Mouse (Mus musculus) lung, embryonic 14.5 days (tissue): ENCODE measurements at regions not wholly inside any gene's neighbourhood (a gene's known extent, or its start where the extent isn't known, plus 50 kb on each side); places are given as distances from the start of the nearest gene placed in this dataset.

Source experiments
- ATAC-seq: fragments of 200-750 bp; cut with Nextera tagmentation; 2 replicates; pipeline ENCODE4 v1.8.0; 2017; ENCODE audit warnings: mild to moderate bottlenecking, moderate TSS enrichment, moderate library complexity; ENCODE audit not compliant: insufficient read depth
- DNase-seq: peaks from one replicate; pipeline ENCODE4 v3.0.0-alpha.2; 2015
- H3K27ac ChIP-seq: fragments of 300-500 bp; sonication (generic); 2 replicates; pipeline ENCODE4 v1.5.1; 2014; ENCODE audit warnings: low read depth, mild to moderate bottlenecking, moderate library complexity
- H3K27me3 ChIP-seq: fragments of 300-500 bp; sonication (generic); 2 replicates; pipeline ENCODE4 v1.6.1; 2014; ENCODE audit warnings: low read length, control low read depth; ENCODE audit not compliant: insufficient read depth
- H3K36me3 ChIP-seq: fragments of 300-500 bp; sonication (generic); 2 replicates; pipeline ENCODE4 v1.6.1; 2014; ENCODE audit warnings: control low read depth; ENCODE audit not compliant: insufficient read depth
- H3K4me1 ChIP-seq: fragments of 300-500 bp; sonication (generic); 2 replicates; pipeline ENCODE4 v1.6.1; 2014; ENCODE audit warnings: antibody characterized with exemption, control low read depth; ENCODE audit not compliant: insufficient read depth
- H3K4me2 ChIP-seq: fragments of 300-500 bp; sonication (generic); 2 replicates; pipeline ENCODE4 v1.6.1; 2014; ENCODE audit warnings: mild to moderate bottlenecking
- H3K4me3 ChIP-seq: fragments of 300-500 bp; sonication (generic); 2 replicates; pipeline ENCODE4 v1.5.1; 2014; ENCODE audit warnings: low read depth, low read length
- H3K9ac ChIP-seq: fragments of 300-500 bp; sonication (generic); 2 replicates; pipeline ENCODE4 v1.6.1; 2014
- H3K9me3 ChIP-seq: fragments of 300-500 bp; sonication (generic); 2 replicates; pipeline ENCODE4 v1.6.1; 2016; ENCODE audit warnings: low read depth, low read length, control low read depth
- CTCF ChIP-seq: IDR thresholded peaks from 2 replicates; pipeline ENCODE4 v1.5.1; 2016; ENCODE audit warnings: antibody characterized with exemption, low read depth
- WGBS: fragments of 180-500 bp; shearing (Covaris S2); extraction: QIAGEN DNeasy Blood & Tissue Kit; methylation state at CpG from one replicate; pipeline ENCODE4 v1.1.7; 2014; 5-methylcytosine and 5-hydroxymethylcytosine counted together

DNA sequence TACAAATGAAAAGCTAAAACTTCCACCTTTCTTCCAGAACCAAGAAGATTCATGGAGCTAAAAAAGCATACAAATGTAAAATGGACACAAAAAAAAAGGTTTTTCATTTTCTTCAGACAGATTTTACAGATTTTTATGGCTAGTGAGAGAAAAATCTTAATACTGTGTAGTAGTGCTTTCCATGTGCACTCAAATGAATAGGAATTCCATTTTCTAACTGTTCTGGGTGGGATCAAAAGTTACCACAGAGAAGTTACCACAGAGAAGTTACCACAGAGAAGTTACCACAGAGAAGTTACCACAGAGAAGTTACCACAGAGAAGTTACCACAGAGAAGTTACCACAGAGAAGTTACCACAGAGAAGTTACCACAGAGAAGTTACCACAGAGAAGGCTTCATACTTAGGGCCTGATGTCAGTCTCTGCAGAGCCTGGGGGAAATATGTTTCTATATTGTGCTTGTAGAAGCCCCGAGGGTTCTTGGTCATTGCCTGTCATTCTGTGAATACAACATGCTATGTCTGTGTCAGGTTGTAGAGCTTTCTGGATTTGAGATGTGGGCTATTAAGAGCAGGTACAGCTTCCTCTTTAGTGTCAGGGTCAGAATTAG is 433.5 kb upstream of the Vrk2 start:
- Histone ChIP-seq H3K9ac (no peak overlapping the region), H3K27ac (no peak overlapping the region), H3K4me3 (no peak overlapping the region), H3K36me3 (no peaks in the 10 kb centered on the region), H3K4me1 (no peaks in the 10 kb centered on the region), H3K27me3 (no peaks in the 10 kb centered on the region), H3K9me3 (no peaks in the 10 kb centered on the region), H3K4me2 (no peak overlapping the region)
- 76% methylated on average over 1 of the region's 1 CpGs for WGBS
- ATAC-seq, result no peak
- no peak for TF ChIP-seq CTCF
- no peak for DNase-seq

- Histone ChIP-seq H3K4me3 (no peak overlapping the region), H3K27ac (no peak overlapping the region), H3K4me1 (no peaks in the 10 kb centered on the region), H3K9ac (no peak overlapping the region), H3K4me2 (no peak overlapping the region), H3K27me3 (no peaks in the 10 kb centered on the region), H3K36me3 (no peaks in the 10 kb centered on the region), H3K9me3 (no peaks in the 10 kb centered on the region)
- no peak for ATAC-seq
- DNase-seq, result no peak
- TF ChIP-seq CTCF, result no peak
- 82% methylated on average over 2 of the region's 2 CpGs for WGBS
Observed at GRCm38 (mm10) chr11:27025500-27025899, 431.7 kb upstream of the Vrk2 start.

- Histone ChIP-seq H3K9me3 (no peaks in the 10 kb centered on the region), H3K4me1 (no peaks in the 10 kb centered on the region), H3K36me3 (no peaks in the 10 kb centered on the region), H3K4me2 (no peak overlapping the region), H3K4me3 (no peak overlapping the region), H3K9ac (no peak overlapping the region), H3K27me3 (no peaks in the 10 kb centered on the region), H3K27ac (no peak overlapping the region)
- ATAC-seq (no peak), DNase-seq (peak; percentile 47)
- TF ChIP-seq CTCF, result peak; percentile 62
- WGBS, result 24% methylated on average over 3 of the region's 3 CpGs
Observed at GRCm38 (mm10) chr11:26996292-26997099, 402.7 kb upstream of the Vrk2 start.

GRCm38 (mm10) chr11:26981216-26981615 is 387.4 kb upstream of the Vrk2 start:
- no peak for TF ChIP-seq CTCF
- Histone ChIP-seq H3K9ac (no peak overlapping the region), H3K27ac (no peak overlapping the region), H3K9me3 (no peaks in the 10 kb centered on the region), H3K4me2 (no peak overlapping the region), H3K27me3 (no peaks in the 10 kb centered on the region), H3K4me1 (no peaks in the 10 kb centered on the region), H3K36me3 (no peaks in the 10 kb centered on the region), H3K4me3 (no peak overlapping the region)
- ATAC-seq (no peak), DNase-seq (no peak)
- WGBS, result 56% methylated on average over 7 of the region's 7 CpGs

DNA sequence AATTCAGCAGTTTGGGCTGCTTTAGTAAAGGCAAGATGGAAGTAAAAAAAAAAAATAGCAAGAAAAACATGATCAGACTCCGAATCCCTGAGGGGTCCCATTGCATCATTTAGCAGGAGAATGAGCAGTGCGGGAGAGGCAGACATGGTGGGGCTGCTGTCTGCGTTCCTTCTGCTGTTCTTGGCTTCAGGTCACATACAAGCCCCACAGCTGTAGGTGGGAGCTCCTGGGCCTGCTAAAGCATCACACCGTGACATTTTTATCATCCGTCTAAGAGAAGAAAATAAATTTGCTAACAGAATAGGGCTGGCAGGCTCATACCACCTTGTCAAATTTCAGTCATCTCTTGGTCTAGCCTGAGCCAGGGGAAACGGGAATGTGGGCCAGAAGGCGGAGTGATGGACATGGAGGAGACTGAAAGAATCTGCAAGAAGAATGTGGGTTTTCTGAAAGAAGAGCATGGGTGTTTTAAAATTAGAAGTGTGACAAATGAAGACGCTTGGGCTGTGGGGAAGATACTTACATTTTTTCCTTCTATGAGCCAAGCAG is 378.8 kb upstream of the Vrk2 start:
- H3K27me3 ChIP-seq, result no peaks in the 10 kb centered on the region
- 57% methylated on average over 8 of the region's 8 CpGs for WGBS
- no peak for TF ChIP-seq CTCF
- H3K4me1 ChIP-seq, result no peaks in the 10 kb centered on the region
- no peak overlapping the region for H3K4me2 ChIP-seq
- H3K27ac ChIP-seq, result no peak overlapping the region
- DNase-seq, result no peak
- H3K9ac ChIP-seq, result no peak overlapping the region
- no peaks in the 10 kb centered on the region for H3K9me3 ChIP-seq
- H3K4me3 ChIP-seq, result no peak overlapping the region
- ATAC-seq, result no peak
- H3K36me3 ChIP-seq, result no peaks in the 10 kb centered on the region

DNA sequence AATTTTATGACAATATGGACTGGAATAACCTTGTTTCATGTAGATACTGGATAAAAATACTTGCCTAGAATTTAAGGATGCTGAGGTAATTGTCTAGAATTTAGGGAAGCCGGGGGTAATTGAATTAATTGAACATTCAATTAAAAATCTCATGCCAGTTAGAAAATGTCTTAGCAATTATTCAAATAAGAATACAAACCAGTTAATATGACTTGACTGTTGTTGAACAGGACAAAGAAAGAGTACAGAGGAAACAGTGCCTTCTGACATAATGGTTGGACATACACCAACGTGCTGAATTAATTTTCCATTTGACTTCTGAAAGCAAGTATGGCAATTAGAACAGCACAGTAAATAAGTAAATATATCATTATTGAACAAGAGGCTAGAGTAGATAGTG is 377.4 kb upstream of the Vrk2 start:
- WGBS, result 74% methylated on average over 2 of the region's 2 CpGs
- Histone ChIP-seq H3K4me3 (no peak overlapping the region), H3K27ac (no peak overlapping the region), H3K4me1 (no peaks in the 10 kb centered on the region), H3K4me2 (no peak overlapping the region), H3K27me3 (no peaks in the 10 kb centered on the region), H3K36me3 (no peaks in the 10 kb centered on the region), H3K9me3 (no peaks in the 10 kb centered on the region), H3K9ac (no peak overlapping the region)
- TF ChIP-seq CTCF, result no peak
- no peak for ATAC-seq
- no peak for DNase-seq

- H3K27ac ChIP-seq, result no peak overlapping the region
- H3K36me3 ChIP-seq, result no peaks in the 10 kb centered on the region
- H3K4me3 ChIP-seq, result no peak overlapping the region
- WGBS, result 76% methylated on average over 4 of the region's 4 CpGs
- ATAC-seq (no peak), DNase-seq (no peak)
- no peaks in the 10 kb centered on the region for H3K9me3 ChIP-seq
- H3K9ac ChIP-seq, result no peak overlapping the region
- TF ChIP-seq CTCF, result no peak
- no peaks in the 10 kb centered on the region for H3K27me3 ChIP-seq
- H3K4me1 ChIP-seq, result 0 out of 2 replicates have a peak, but pooled peaks cover 3% of the 10 kb centered on the region
- H3K4me2 ChIP-seq, result no peak overlapping the region
Observed at GRCm38 (mm10) chr11:26967427-26967826, 373.6 kb upstream of the Vrk2 start.
